8 mouse cellular contexts compared by ENCODE assay signal in the genomic region with DNA sequence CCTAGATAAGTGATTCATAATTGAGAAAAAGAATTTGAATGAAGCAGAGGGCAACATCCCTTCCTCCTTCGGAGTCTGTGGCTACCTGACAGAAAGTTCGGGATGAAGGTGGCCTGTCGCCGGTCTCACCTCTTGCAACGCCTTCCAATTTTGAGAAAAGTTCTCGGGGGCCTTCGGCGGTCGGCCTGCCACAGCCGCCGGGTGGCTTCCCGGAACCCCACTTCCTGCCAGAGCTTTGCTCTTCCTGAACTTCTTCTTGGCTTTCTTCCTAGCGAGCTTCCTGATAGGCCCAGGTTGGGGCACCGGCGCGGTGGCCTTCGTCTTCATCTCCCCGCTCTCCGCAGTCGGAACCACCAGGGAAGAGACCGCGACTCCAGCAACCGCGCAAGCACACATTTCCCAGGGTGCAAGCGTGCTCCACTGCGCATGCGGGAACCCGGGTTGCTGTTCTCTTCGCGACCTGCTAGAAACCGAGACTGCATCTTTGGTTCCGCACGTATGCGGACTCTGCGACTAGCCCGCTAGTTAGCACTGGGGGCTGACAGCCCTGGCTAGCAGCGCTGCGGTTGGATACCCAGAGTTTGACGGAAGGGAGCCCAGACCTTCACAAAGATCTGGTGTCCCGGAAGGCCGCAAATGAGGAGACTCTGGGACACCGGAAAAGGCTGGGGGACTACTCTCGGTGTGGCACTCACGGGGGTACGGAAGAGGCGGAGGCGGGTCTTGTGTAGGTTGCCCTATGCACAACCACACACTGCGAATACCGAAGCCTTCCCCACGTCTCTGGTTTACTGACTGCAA. TPM values are rescaled to one million over a fixed set of nuclear protein-coding genes. Genes with fewer than 3 reads are reported as not detected.
DNase-seq lines count a peak whose midpoint lies in the region; ATAC-seq and TF ChIP-seq lines count a peak whose summit lies in the region.

A gene (minus strand): TSS at position 464 of the 801 bp plus-strand sequence.

- H3K27me3 ChIP-seq in CH12.LX (replicated peaks), result no peaks in the 10 kb centered on the region
- no peaks in the 10 kb centered on the region for H3K27me3 ChIP-seq in forebrain, embryonic 12.5 days
- H3K27me3 ChIP-seq in heart, postnatal 0 days (ENCODE audit: control insufficient read depth, insufficient read depth, low read length), result no peaks in the 10 kb centered on the region
- H3K27me3 ChIP-seq in liver, embryonic 16.5 days (ENCODE audit: control insufficient read depth, insufficient read depth, low read depth, low read length), result no peaks in the 10 kb centered on the region
- H3K27me3 ChIP-seq in neural tube, embryonic 13.5 days, result no peaks in the 10 kb centered on the region
- no peaks in the 10 kb centered on the region for H3K27me3 ChIP-seq in testis, adult 2 months (ENCODE audit: control insufficient read depth, insufficient read depth, low read length)

- TF ChIP-seq CTCF in CH12.LX (conservative IDR thresholded peaks at IDR 0.05 in 1 of 2, IDR thresholded peaks at IDR 0.05 in 1 of 2; ENCODE audit: low read depth in 2 of 2, low read length in 2 of 2), result no peak
- no peak for TF ChIP-seq CTCF in heart, postnatal 0 days (IDR thresholded peaks at IDR 0.05; ENCODE audit: low read depth)
- no peak for TF ChIP-seq CTCF in testis, adult 2 months (IDR thresholded peaks at IDR 0.05; ENCODE audit: control insufficient read depth, insufficient read depth, insufficient replicate concordance, low read depth, low read length)

- H3K4me2 ChIP-seq in CH12.LX (ENCODE audit: insufficient read depth, low read depth, poor library complexity, severe bottlenecking), result peak within 1 kb of the TSS; percentile 97
- H3K4me2 ChIP-seq in forebrain, embryonic 12.5 days, result peak within 1 kb of the TSS; percentile 86
- peak within 1 kb of the TSS; percentile 89 for H3K4me2 ChIP-seq in heart, postnatal 0 days (ENCODE audit: low read depth, low read length)
- peak within 1 kb of the TSS; percentile 79 for H3K4me2 ChIP-seq in liver, embryonic 16.5 days (ENCODE audit: low read depth, low read length)
- H3K4me2 ChIP-seq in neural tube, embryonic 13.5 days, result peak within 1 kb of the TSS; percentile 94

- ATAC-seq in forebrain, embryonic 12.5 days (ENCODE audit: low FRiP score), result peak; percentile 96
- peak; percentile 94 for ATAC-seq in heart, postnatal 0 days (ENCODE audit: insufficient read depth, low read depth)
- peak; percentile 92 for ATAC-seq in liver, embryonic 16.5 days (ENCODE audit: low read depth)
- ATAC-seq in neural tube, embryonic 13.5 days (ENCODE audit: low read depth), result peak; percentile 97

- DNase-seq in CH12.LX (ENCODE audit: extremely low read depth), result peak; percentile 92
- DNase-seq in c-Kit-positive CD71-positive TER-119-negative erythroid progenitor cells, embryonic 14.5 days (ENCODE audit: low read depth), result peak; percentile 90
- peak; percentile 93 for DNase-seq in heart, postnatal 0 days (ENCODE audit: low spot score)
- peak; percentile 96 to 97 for DNase-seq in kidney, postnatal 4 days

- H3K9ac ChIP-seq in CH12.LX (ENCODE audit: insufficient read depth, low read depth), result peak within 1 kb of the TSS; percentile 81
- peak within 1 kb of the TSS; percentile 89 for H3K9ac ChIP-seq in forebrain, embryonic 12.5 days
- peak within 1 kb of the TSS; percentile 77 for H3K9ac ChIP-seq in heart, postnatal 0 days (replicated peaks; ENCODE audit: low read depth, low read length)
- H3K9ac ChIP-seq in liver, embryonic 16.5 days (ENCODE audit: low read depth, low read length), result peak within 1 kb of the TSS; percentile 89
- H3K9ac ChIP-seq in neural tube, embryonic 13.5 days, result peak within 1 kb of the TSS; percentile 93

- no peak for TF ChIP-seq RAD21 in CH12.LX (IDR thresholded peaks at IDR 0.05; ENCODE audit: low read depth, low read length)

- TF ChIP-seq POLR2A in CH12.LX (IDR thresholded peaks at IDR 0.05; ENCODE audit: low read depth, low read length), result peak; percentile 88
- peak; percentile 63; the same call in 1 of the 2 replicates for TF ChIP-seq POLR2A in testis, adult 2 months (IDR thresholded peaks at IDR 0.05; ENCODE audit: control insufficient read depth, low read depth, low read length)

- peaks cover 24 to 34% of the 10 kb centered on the region in 2 experiments for H3K36me3 ChIP-seq in CH12.LX (replicated peaks in 1 of 2; ENCODE audit: control insufficient read depth in 1 of 2, insufficient read depth in 1 of 2, low read length in 1 of 2)
- peaks cover 24% of the 10 kb centered on the region for H3K36me3 ChIP-seq in forebrain, embryonic 12.5 days (replicated peaks)
- H3K36me3 ChIP-seq in heart, postnatal 0 days (replicated peaks; ENCODE audit: control insufficient read depth, insufficient read depth, low read length), result peaks cover 20% of the 10 kb centered on the region
- peaks cover 6% of the 10 kb centered on the region for H3K36me3 ChIP-seq in liver, embryonic 16.5 days (ENCODE audit: control insufficient read depth, insufficient read depth)
- H3K36me3 ChIP-seq in neural tube, embryonic 13.5 days, result peaks cover 27% of the 10 kb centered on the region
- no peaks in the 10 kb centered on the region for H3K36me3 ChIP-seq in testis, adult 2 months (ENCODE audit: control insufficient read depth, insufficient read depth, low read length)

- H3K27ac ChIP-seq in CH12.LX (ENCODE audit: insufficient read depth, low read depth), result peak within 1 kb of the TSS; percentile 78
- peak within 1 kb of the TSS; percentile 98 for H3K27ac ChIP-seq in forebrain, embryonic 12.5 days
- H3K27ac ChIP-seq in heart, postnatal 0 days (ENCODE audit: low read depth), result peak within 1 kb of the TSS; percentile 96
- H3K27ac ChIP-seq in liver, embryonic 16.5 days (ENCODE audit: low read length), result peak within 1 kb of the TSS; percentile 96
- peak within 1 kb of the TSS; percentile 99 for H3K27ac ChIP-seq in neural tube, embryonic 13.5 days (replicated peaks)
- H3K27ac ChIP-seq in testis, adult 2 months (ENCODE audit: control insufficient read depth, insufficient read depth, low read depth, low read length), result peak within 1 kb of the TSS; percentile 96

- peaks cover 23% of the 10 kb centered on the region for H3K79me2 ChIP-seq in CH12.LX (replicated peaks; ENCODE audit: control insufficient read depth, extremely low read depth, insufficient read depth, poor library complexity, severe bottlenecking)

- dilution Hi-C loops in CH12.LX (cut with MboI; ENCODE audit: extremely low pct_ligation_motif_present, extremely low pct_unique_long_range_greater_than_20kb, low sequenced_read_pairs), result no loop called here

- in situ Hi-C loops in CH12.LX (cut with MboI; ENCODE audit: low pct_ligation_motif_present, low pct_unique_long_range_greater_than_20kb, low sequenced_read_pairs), result no loop called here

- peaks cover 4 to 28% of the 10 kb centered on the region in 2 experiments; a peak in 3 of 4 replicates for H3K4me1 ChIP-seq in CH12.LX (ENCODE audit: control insufficient read depth in 1 of 2, insufficient read depth in 2 of 2)
- H3K4me1 ChIP-seq in forebrain, embryonic 12.5 days, result peaks cover 32% of the 10 kb centered on the region
- peaks cover 16% of the 10 kb centered on the region for H3K4me1 ChIP-seq in heart, postnatal 0 days (ENCODE audit: control insufficient read depth, insufficient read depth)
- H3K4me1 ChIP-seq in liver, embryonic 16.5 days (ENCODE audit: control insufficient read depth, low read depth, low read length), result peaks cover 25% of the 10 kb centered on the region
- peaks cover 35% of the 10 kb centered on the region for H3K4me1 ChIP-seq in neural tube, embryonic 13.5 days (replicated peaks)
- peaks cover 5% of the 10 kb centered on the region for H3K4me1 ChIP-seq in testis, adult 2 months (ENCODE audit: control insufficient read depth, insufficient read depth, low read length)

- H3K9me3 ChIP-seq in CH12.LX (replicated peaks; ENCODE audit: low read length), result peaks cover 8% of the 10 kb centered on the region
- 0 out of 2 replicates have a peak, but pooled peaks cover 8% of the 10 kb centered on the region for H3K9me3 ChIP-seq in forebrain, embryonic 12.5 days
- no peaks in the 10 kb centered on the region for H3K9me3 ChIP-seq in heart, postnatal 0 days (replicated peaks; ENCODE audit: control insufficient read depth, low read length)
- no peaks in the 10 kb centered on the region for H3K9me3 ChIP-seq in liver, embryonic 16.5 days (replicated peaks; ENCODE audit: control insufficient read depth, low read length)
- H3K9me3 ChIP-seq in neural tube, embryonic 13.5 days, result 0 out of 2 replicates have a peak, but pooled peaks cover 3% of the 10 kb centered on the region

- under 1% methylated on average over 50 of the region's 50 CpGs for WGBS in forebrain, embryonic 12.5 days
- under 1% methylated on average over 50 of the region's 50 CpGs for WGBS in heart, postnatal 0 days
- under 1% methylated on average over 50 of the region's 50 CpGs for WGBS in liver, embryonic 16.5 days (ENCODE audit: insufficient replicate concordance)
- WGBS in neural tube, embryonic 13.5 days, result under 1% methylated on average over 50 of the region's 50 CpGs

- peak within 1 kb of the TSS; percentile 58 to 99 (median 81) for H3K4me3 ChIP-seq in CH12.LX (replicated peaks in 1 of 3; ENCODE audit: low read depth in 2 of 3, low read length in 2 of 3, poor library complexity in 1 of 3)
- H3K4me3 ChIP-seq in forebrain, embryonic 12.5 days (replicated peaks), result peak within 1 kb of the TSS; percentile 78
- H3K4me3 ChIP-seq in heart, postnatal 0 days (ENCODE audit: low read depth, low read length), result peak within 1 kb of the TSS; percentile 79
- H3K4me3 ChIP-seq in liver, embryonic 16.5 days (ENCODE audit: low read depth, low read length), result peak within 1 kb of the TSS; percentile 91
- peak within 1 kb of the TSS; percentile 71 for H3K4me3 ChIP-seq in neural tube, embryonic 13.5 days
- peak within 1 kb of the TSS; percentile 94 for H3K4me3 ChIP-seq in testis, adult 2 months (ENCODE audit: control insufficient read depth, low read depth, low read length)

- no peak for TF ChIP-seq EP300 in CH12.LX (IDR thresholded peaks at IDR 0.05; ENCODE audit: low read length)
- TF ChIP-seq EP300 in heart, postnatal 0 days (IDR thresholded peaks at IDR 0.05; ENCODE audit: low read depth), result no peak; the same call in 1 of the 2 replicates

TF ChIP-seq in CH12.LX, 34 proteins besides CTCF, POLR2A, EP300 and RAD21 (continues in another document):
- TF ChIP-seq NELFE (IDR thresholded peaks at IDR 0.05; ENCODE audit: low read depth, low read length) (peak; percentile 82), MYC (IDR thresholded peaks at IDR 0.05; ENCODE audit: low read depth, low read length) (peak; percentile 49; the same call in 1 of the 2 replicates)

RNA-seq across cellular contexts. Expression of the gene that starts here (rescaled TPM):
- total RNA-seq in CH12.LX (2012; rRNA removed) (53.6 and 66.4 TPM in 2 replicates), CH12.LX (2014; rRNA removed) (67.2 and 69.1 TPM in 2 replicates)
- polyA plus RNA-seq in CH12.LX (2012; ENCODE audit: insufficient read length, low read depth), result 74.8 and 83.4 TPM in 2 replicates
- 40.3 and 43.1 TPM in 2 replicates for polyA plus RNA-seq in forebrain, embryonic 12.5 days (2016; fragmentation: Nextera tagmentation; extraction: Ambion mirVana)
- total RNA-seq in heart, postnatal 0 days (2014; rRNA removed; ENCODE audit: low replicate concordance), result 9.7 and 22.9 TPM in 2 replicates
- 13.3 and 16.2 TPM in 2 replicates for polyA plus RNA-seq in heart, postnatal 0 days (2015; fragmentation: Nextera tagmentation; extraction: Ambion mirVana)
- polyA plus RNA-seq in liver, embryonic 16.5 days (2015; fragmentation: Nextera tagmentation; extraction: Ambion mirVana), result 16.7 and 17.5 TPM in 2 replicates
- polyA plus RNA-seq in neural tube, embryonic 13.5 days (2015; fragmentation: Nextera tagmentation; extraction: Ambion mirVana), result 31.8 and 33.7 TPM in 2 replicates
- 11.3 and 11.8 TPM in 2 replicates for polyA plus RNA-seq in testis, adult 2 months (2012; rRNA removed)

Comparison
In these comparisons a context has a peak if more than half of its experiments do, and no peak if none do; other contexts are left out.
1. Peak in every context shown above with its lines: DNase-seq, ATAC-seq, H3K4me3 ChIP-seq and H3K27ac ChIP-seq.